Mouse (Mus musculus) lung, postnatal 0 days (tissue): ENCODE data around the gene Dach1.

Source experiments
- CTCF ChIP-seq: IDR thresholded peaks from 2 replicates; pipeline ENCODE4 v1.5.1; 2016; ENCODE audit warnings: antibody characterized with exemption, mild to moderate bottlenecking
- EP300 ChIP-seq: IDR thresholded peaks from 2 replicates; pipeline ENCODE4 v1.6.1; 2016; ENCODE audit warnings: antibody characterized with exemption, mild to moderate bottlenecking, control low read depth

DNA sequence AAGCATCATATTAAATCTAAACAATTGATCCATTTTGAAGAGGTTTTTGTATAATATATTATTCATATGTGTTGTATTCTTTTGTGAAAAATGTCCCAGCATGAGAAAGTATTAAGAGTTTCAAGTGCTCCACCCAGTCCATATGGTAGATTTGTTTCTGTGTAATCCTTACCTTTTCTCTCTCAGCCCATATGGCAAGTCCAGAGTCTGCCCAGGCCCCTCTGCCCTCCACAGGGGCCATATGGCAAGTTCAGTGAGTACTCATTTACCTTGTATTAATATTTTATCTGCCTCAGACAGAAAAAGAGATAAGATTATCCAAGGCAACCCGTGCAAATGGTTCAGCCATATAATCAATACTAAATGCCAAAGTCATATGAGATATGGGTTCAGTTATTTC is 314.2 kb downstream of the Dach1 start:
- TF ChIP-seq CTCF (no peak), EP300 (no peak)
